Mouse (Mus musculus) heart, embryonic 14.5 days (tissue): Measurements from ENCODE around the gene Inpp5f. TPM values are rescaled to one million over a fixed set of nuclear protein-coding genes. Genes with fewer than 3 reads are reported as not detected.
"Not testable (repeated sequence)": the region's sequence is repeated elsewhere in the genome, so short reads cannot be mapped to it uniquely, and the experiment has no call there.

Experiments used
- ATAC-seq: fragments of 200-750 bp; cut with Nextera tagmentation; 2 replicates; pipeline ENCODE4 v1.8.0; 2017; ENCODE audit warnings: low read depth, moderate TSS enrichment; ENCODE audit not compliant: insufficient number of reproducible peaks, insufficient read depth, low FRiP score
- H3K27ac ChIP-seq, 2 experiments: fragments of 200-500 bp in 1 of 2; fragments of 300-500 bp in 1 of 2; sonication (generic) in 1 of 2; replicated peaks in 1 of 2; 2 replicates each; pipeline ENCODE4 v1.5.1; 2012 to 2014; ENCODE audit warnings: low read depth in 2 of 2, low read length in 2 of 2, control low read depth in 1 of 2, mild to moderate bottlenecking in 1 of 2, mixed read lengths in 1 of 2; ENCODE audit not compliant: control insufficient read depth in 1 of 2, insufficient read depth in 1 of 2
- H3K27me3 ChIP-seq: fragments of 300-500 bp; sonication (generic); 2 replicates; pipeline ENCODE4 v1.6.1; 2014; ENCODE audit warnings: mild to moderate bottlenecking, low read length, control low read depth; ENCODE audit not compliant: control insufficient read depth, insufficient read depth
- H3K36me3 ChIP-seq: fragments of 300-500 bp; sonication (generic); 2 replicates; pipeline ENCODE4 v1.6.1; 2014; ENCODE audit warnings: mild to moderate bottlenecking, control low read depth, low read length, mixed read lengths; ENCODE audit not compliant: control insufficient read depth, insufficient read depth
- H3K4me1 ChIP-seq, 2 experiments: fragments of 200-500 bp in 1 of 2; fragments of 300-500 bp in 1 of 2; sonication (generic) in 1 of 2; 2 replicates each; pipeline ENCODE4 v1.6.1; 2012 to 2014; ENCODE audit warnings: low read length in 2 of 2, control low read depth in 1 of 2, mixed read lengths in 1 of 2; ENCODE audit not compliant: control insufficient read depth in 2 of 2, insufficient read depth in 2 of 2
- H3K4me2 ChIP-seq: fragments of 300-500 bp; sonication (generic); 2 replicates; pipeline ENCODE4 v1.6.1; 2014; ENCODE audit warnings: mild to moderate bottlenecking, low read length
- H3K4me3 ChIP-seq, 2 experiments: fragments of 200-500 bp in 1 of 2; fragments of 300-500 bp in 1 of 2; sonication (generic) in 1 of 2; 2 replicates each; pipeline ENCODE4 v1.5.1; 2012 to 2014; ENCODE audit warnings: low read length in 2 of 2, mild to moderate bottlenecking in 2 of 2, control low read depth in 1 of 2, low read depth in 1 of 2, moderate library complexity in 1 of 2; ENCODE audit not compliant: control insufficient read depth in 1 of 2, insufficient read depth in 1 of 2
- H3K9ac ChIP-seq: fragments of 300-500 bp; sonication (generic); 2 replicates; pipeline ENCODE4 v1.6.1; 2014; ENCODE audit warnings: mild to moderate bottlenecking, low read length
- H3K9me3 ChIP-seq: fragments of 300-500 bp; sonication (generic); 2 replicates; pipeline ENCODE4 v1.6.1; 2016; ENCODE audit warnings: low read length, control low read depth; ENCODE audit not compliant: control insufficient read depth
- WGBS: fragments of 180-500 bp; shearing (Covaris S2); extraction: QIAGEN DNeasy Blood & Tissue Kit; methylation state at CpG from one replicate; pipeline ENCODE4 v1.1.7; 2014; 5-methylcytosine and 5-hydroxymethylcytosine counted together
- polyA plus RNA-seq: library from polyadenylated mRNA; unstranded; fragments of >200 nt; fragmentation: Nextera tagmentation; extraction: Ambion mirVana; gene quantifications from 2 replicates; pipeline ENCODE4 v1.2.1, GENCODE M21; 2014

Inpp5f gene
- polyA plus RNA-seq, 1 experiment from 2014 or later, result 15.6 TPM

DNA sequence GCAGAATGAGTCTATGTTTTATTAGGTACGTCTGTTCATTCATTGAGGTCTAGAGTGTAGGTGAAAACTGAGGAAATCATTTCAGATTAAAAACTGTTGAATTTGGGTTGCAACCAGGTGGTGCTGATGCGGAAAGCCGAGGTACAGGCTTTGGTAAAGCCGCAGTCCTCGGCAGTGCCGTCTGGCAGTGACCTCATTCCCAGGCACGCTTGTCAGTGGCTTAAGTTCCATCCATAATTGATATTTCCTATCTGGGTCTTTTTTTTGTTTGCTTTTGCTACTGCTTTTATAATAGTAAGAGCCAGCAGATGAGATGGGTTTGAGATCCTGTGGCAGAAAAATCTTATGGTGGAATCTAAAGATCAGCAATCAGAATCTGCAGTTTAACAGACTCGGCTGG lies 78.2 kb downstream of the Inpp5f start:
- Histone ChIP-seq H3K36me3 (peaks cover 49% of the 10 kb centered on the region), H3K4me1 (no peaks in the 10 kb centered on the region; a peak in 1 of 4 replicates), H3K9ac (no peak overlapping the region), H3K9me3 (peaks cover 5% of the 10 kb centered on the region), H3K4me3 (no peak overlapping the region), H3K27me3 (no peaks in the 10 kb centered on the region), H3K27ac (no peak overlapping the region), H3K4me2 (no peak overlapping the region)
- no peak for ATAC-seq
- 83% methylated on average over 8 of the region's 8 CpGs for WGBS

DNA sequence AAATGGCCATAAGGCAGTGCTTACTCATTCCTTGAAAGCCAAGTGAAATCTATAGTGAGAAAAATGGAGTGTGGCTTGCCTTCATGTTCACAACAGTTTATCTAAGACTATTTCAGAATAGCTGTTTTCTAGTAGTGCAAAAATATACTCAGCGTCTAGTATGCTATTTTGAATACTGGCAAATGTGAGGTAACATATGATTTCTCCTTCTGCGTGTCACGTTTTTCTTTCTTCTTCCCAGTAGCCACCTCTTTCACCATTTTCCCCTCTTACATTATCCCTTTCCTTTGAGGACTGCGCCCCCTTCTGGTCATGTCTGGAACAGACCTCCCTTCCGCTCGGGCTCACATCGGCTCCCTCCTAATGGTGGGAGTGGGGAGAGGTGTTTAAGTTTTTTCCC lies 78.9 kb downstream of the Inpp5f start:
- Histone ChIP-seq H3K4me2 (no peak overlapping the region), H3K27me3 (no peaks in the 10 kb centered on the region), H3K27ac (no peak overlapping the region), H3K36me3 (peaks cover 49% of the 10 kb centered on the region), H3K4me1 (no peaks in the 10 kb centered on the region; a peak in 1 of 4 replicates), H3K9me3 (peaks cover 5% of the 10 kb centered on the region), H3K4me3 (no peak overlapping the region), H3K9ac (no peak overlapping the region)
- WGBS, result 22% methylated on average over 7 of the region's 7 CpGs
- ATAC-seq, result no peak

- no peak for ATAC-seq
- 76% methylated on average over 7 of the region's 7 CpGs for WGBS
- H3K36me3 ChIP-seq, result peaks cover 47% of the 10 kb centered on the region
Measured at GRCm38 (mm10) chr7:128690796-128691195, 79.7 kb downstream of the Inpp5f start.

GRCm38 (mm10) chr7:128692163-128692562 lies 81.0 kb downstream of the Inpp5f start:
- peaks cover 48% of the 10 kb centered on the region for H3K36me3 ChIP-seq
- 89% methylated on average over 7 of the region's 7 CpGs for WGBS

More at GRCm38 (mm10) chr7:128690796-128691195, 79.7 kb downstream of the Inpp5f start:
- no peak overlapping the region for H3K4me3 ChIP-seq
- no peak overlapping the region for H3K9ac ChIP-seq
- H3K4me1 ChIP-seq, result no peaks in the 10 kb centered on the region; a peak in 1 of 4 replicates
- H3K9me3 ChIP-seq, result peaks cover 5% of the 10 kb centered on the region
- H3K4me2 ChIP-seq, result no peak overlapping the region
- H3K27me3 ChIP-seq, result no peaks in the 10 kb centered on the region
- no peak overlapping the region for H3K27ac ChIP-seq

DNA sequence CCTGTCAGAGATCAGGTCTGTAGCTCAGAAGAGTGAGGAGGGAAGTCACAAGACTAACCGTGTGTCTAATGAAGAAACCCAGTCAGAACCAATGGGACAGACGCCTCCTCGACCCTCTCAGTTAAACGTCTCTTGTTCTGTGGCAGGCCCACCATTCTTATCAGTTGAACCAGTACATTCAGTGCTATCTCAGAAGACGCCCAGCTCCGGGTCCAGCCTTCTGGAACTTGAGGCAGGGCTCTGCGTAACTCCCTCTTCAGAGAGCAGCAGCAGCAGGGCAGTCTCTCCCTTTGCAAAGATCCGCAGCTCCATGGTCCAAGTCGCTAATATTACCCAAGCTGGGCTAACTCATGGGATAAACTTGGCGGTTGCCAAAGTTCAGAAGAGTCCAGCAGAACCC lies 83.7 kb downstream of the Inpp5f start:
- Histone ChIP-seq H3K27ac (no peak overlapping the region), H3K36me3 (peaks cover 71% of the 10 kb centered on the region)

More at GRCm38 (mm10) chr7:128692163-128692562, 81.0 kb downstream of the Inpp5f start:
- Histone ChIP-seq H3K9ac (no peak overlapping the region), H3K4me3 (no peak overlapping the region), H3K9me3 (peaks cover 5% of the 10 kb centered on the region), H3K4me2 (no peak overlapping the region), H3K4me1 (no peaks in the 10 kb centered on the region; a peak in 1 of 4 replicates), H3K27ac (no peak overlapping the region), H3K27me3 (no peaks in the 10 kb centered on the region)
- ATAC-seq, result no peak

DNA sequence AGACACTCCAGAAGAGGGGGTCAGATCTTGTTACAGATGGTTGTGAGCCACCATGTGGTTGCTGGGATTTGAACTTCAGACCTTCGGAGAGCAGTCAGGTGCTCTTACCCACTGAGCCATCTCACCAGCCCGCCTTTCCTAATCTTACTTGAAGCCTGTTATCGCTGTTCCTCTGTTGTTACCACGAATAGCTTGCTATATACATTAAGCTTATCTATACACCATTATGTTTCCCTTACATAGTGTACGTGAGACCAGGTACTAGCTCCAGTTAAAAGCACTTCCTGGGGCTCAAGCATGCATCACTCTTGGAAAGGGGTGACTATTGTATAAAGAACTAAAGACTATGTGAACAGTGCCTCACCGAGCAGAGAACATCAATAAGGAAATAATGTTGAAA lies 88.8 kb downstream of the Inpp5f start:
- H3K4me3 ChIP-seq, H3K27ac ChIP-seq, H3K4me2 ChIP-seq, H3K4me1 ChIP-seq, H3K9me3 ChIP-seq, H3K9ac ChIP-seq, ATAC-seq, H3K27me3 ChIP-seq: not testable (repeated sequence)
- H3K36me3 ChIP-seq, result peaks cover 92% of the 10 kb centered on the region
- WGBS, result 76% methylated on average over 6 of the region's 6 CpGs

More for the DNA sequence above, 83.7 kb downstream of the Inpp5f start:
- H3K4me1 ChIP-seq, result no peaks in the 10 kb centered on the region
- no peaks in the 10 kb centered on the region for H3K27me3 ChIP-seq
- H3K9ac ChIP-seq, result no peak overlapping the region
- H3K4me3 ChIP-seq, result no peak overlapping the region
- no peaks in the 10 kb centered on the region for H3K9me3 ChIP-seq
- WGBS, result 63% methylated on average over 10 of the region's 10 CpGs
- no peak for ATAC-seq
- H3K4me2 ChIP-seq, result no peak overlapping the region

GRCm38 (mm10) chr7:128705735-128706134 lies 94.6 kb downstream of the Inpp5f start:
- peak; percentile 54; the same call in 1 of the 2 replicates for ATAC-seq

GRCm38 (mm10) chr7:128717991-128718390 lies 106.9 kb downstream of the Inpp5f start:
- WGBS, result 69% methylated on average over 4 of the region's 4 CpGs
- no peaks in the 10 kb centered on the region for H3K4me1 ChIP-seq
- H3K36me3 ChIP-seq, result peaks cover 94% of the 10 kb centered on the region

More at GRCm38 (mm10) chr7:128705735-128706134, 94.6 kb downstream of the Inpp5f start:
- Histone ChIP-seq H3K36me3 (peaks cover 95% of the 10 kb centered on the region), H3K4me2 (no peak overlapping the region), H3K4me3 (no peak overlapping the region), H3K9ac (no peak overlapping the region; the same call in 1 of the 2 replicates), H3K27me3 (no peaks in the 10 kb centered on the region), H3K4me1 (no peaks in the 10 kb centered on the region), H3K27ac (no peak overlapping the region), H3K9me3 (no peaks in the 10 kb centered on the region)
- 20% methylated on average over 4 of the region's 4 CpGs for WGBS

More at GRCm38 (mm10) chr7:128717991-128718390, 106.9 kb downstream of the Inpp5f start:
- ATAC-seq, result no peak
- Histone ChIP-seq H3K4me2 (no peak overlapping the region), H3K9me3 (no peaks in the 10 kb centered on the region), H3K9ac (no peak overlapping the region), H3K4me3 (no peak overlapping the region), H3K27ac (no peak overlapping the region), H3K27me3 (no peaks in the 10 kb centered on the region)
